In genomic region chr11:107011171-107011570, GRCm38 (mm10) we compare ENCODE assay signal across 11 mouse cellular contexts. TPM values are rescaled to one million over a fixed set of nuclear protein-coding genes. Genes with fewer than 3 reads are reported as not detected.
DNase-seq lines count a peak whose midpoint lies in the region; ATAC-seq and TF ChIP-seq lines count a peak whose summit lies in the region.
"Had no signal": no experiment of that assay in that cellular context is flagged by ENCODE, and none has a peak within 500 bp of the region (broad histone marks: within the 10 kb centered on the region; RNA-seq: fewer than 3 reads in every experiment).

No protein-coding gene starts in this region.

- H3K4me2 ChIP-seq in hindbrain, embryonic 14.5 days (replicated peaks) = peak overlapping the region; percentile 59; the same call in 1 of the 2 replicates
- no peak overlapping the region for H3K4me2 ChIP-seq in hindbrain, embryonic 11.5 days (replicated peaks; ENCODE audit: low read depth, low read length)

- H3K9ac ChIP-seq in hindbrain, embryonic 14.5 days = peak overlapping the region; percentile 75; the same call in 1 of the 2 replicates
- H3K9ac ChIP-seq in hindbrain, embryonic 11.5 days (ENCODE audit: low read depth, low read length) = no peak overlapping the region
- H3K9ac ChIP-seq in ES-Bruce4 (ENCODE audit: low read depth, poor library complexity, severe bottlenecking) = peak overlapping the region; percentile 87; the same call in 1 of the 2 replicates

- TF ChIP-seq EP300 in ES-Bruce4 (IDR thresholded peaks at IDR 0.05; ENCODE audit: insufficient read depth, low read depth, low read length) = no peak

- H3K4me1 ChIP-seq in hindbrain, embryonic 14.5 days (replicated peaks; ENCODE audit: control insufficient read depth, insufficient read depth, low read length) = peaks cover 6% of the 10 kb centered on the region
- H3K4me1 ChIP-seq in hindbrain, embryonic 11.5 days (replicated peaks; ENCODE audit: control insufficient read depth, insufficient read depth, low read length) = no peaks in the 10 kb centered on the region
- H3K4me1 ChIP-seq in E14TG2a.4 (replicated peaks; ENCODE audit: low read depth, low read length) (peaks cover 20% of the 10 kb centered on the region), ES-Bruce4 (ENCODE audit: control insufficient read depth, insufficient read depth, low read length) (no peaks in the 10 kb centered on the region)
- H3K4me1 ChIP-seq in limb, embryonic 10.5 days = peaks cover 16% of the 10 kb centered on the region

- DNase-seq in hindbrain, embryonic 14.5 days (ENCODE audit: low spot score) = no peak
- no peak for DNase-seq in hindbrain, embryonic 11.5 days (ENCODE audit: low spot score)
- DNase-seq in limb, embryonic 10.5 days (ENCODE audit: low spot score) = no peak
- DNase-seq in spleen, postnatal 4 days (ENCODE audit: low spot score in 2 of 2) = no peak
- DNase-seq in thymus, postnatal 0 days (ENCODE audit: low spot score) = no peak
- no peak for DNase-seq in spleen, postnatal 10 days (ENCODE audit: low spot score in 2 of 2)
- DNase-seq: cerebellum, postnatal 14 days had no signal

- H3K27me3 ChIP-seq in hindbrain, embryonic 14.5 days (ENCODE audit: control insufficient read depth, insufficient read depth, low read length) = no peaks in the 10 kb centered on the region
- no peaks in the 10 kb centered on the region for H3K27me3 ChIP-seq in hindbrain, embryonic 11.5 days (ENCODE audit: control insufficient read depth, insufficient read depth, low read length)
- H3K27me3 ChIP-seq in E14TG2a.4 (ENCODE audit: insufficient read depth, low read length) (peaks cover 12% of the 10 kb centered on the region), ES-Bruce4 (ENCODE audit: control insufficient read depth, insufficient read depth, low read length, poor library complexity, severe bottlenecking) (no peaks in the 10 kb centered on the region)
- no peaks in the 10 kb centered on the region for H3K27me3 ChIP-seq in limb, embryonic 10.5 days (ENCODE audit: low read depth, poor library complexity, severe bottlenecking)
- H3K27me3 ChIP-seq: limb, embryonic 15.5 days had no signal

- no peak overlapping the region for H3K4me3 ChIP-seq in hindbrain, embryonic 14.5 days (replicated peaks; ENCODE audit: low read length)
- no peak overlapping the region for H3K4me3 ChIP-seq in hindbrain, embryonic 11.5 days (ENCODE audit: low read depth, low read length)
- H3K4me3 ChIP-seq in E14TG2a.4 (replicated peaks; ENCODE audit: low read length) (peak overlapping the region; percentile 82), ES-Bruce4 (ENCODE audit: low read depth, low read length) (0 out of 2 replicates have a peak overlapping the region, but pooled peaks have one; percentile 14)
- H3K4me3 ChIP-seq in limb, embryonic 10.5 days = peak overlapping the region; percentile 62

- no peaks in the 10 kb centered on the region for H3K9me3 ChIP-seq in hindbrain, embryonic 14.5 days (ENCODE audit: control insufficient read depth, low read length)
- no peaks in the 10 kb centered on the region for H3K9me3 ChIP-seq in hindbrain, embryonic 11.5 days (ENCODE audit: control insufficient read depth, low read length)
- H3K9me3 ChIP-seq in E14TG2a.4 (ENCODE audit: low read length) = no peaks in the 10 kb centered on the region
- no peaks in the 10 kb centered on the region for H3K9me3 ChIP-seq in ES-Bruce4 (replicated peaks; ENCODE audit: control insufficient read depth, insufficient read depth, low read length, poor library complexity, severe bottlenecking)
- no peaks in the 10 kb centered on the region for H3K9me3 ChIP-seq in limb, embryonic 10.5 days (replicated peaks)
- H3K9me3 ChIP-seq: heart, embryonic 15.5 days; limb, embryonic 15.5 days had no signal

- TF ChIP-seq CTCF in E14TG2a.4 (conservative IDR thresholded peaks at IDR 0.05; ENCODE audit: low read length) (no peak), ES-Bruce4 (IDR thresholded peaks at IDR 0.05; ENCODE audit: low read depth, low read length) (no peak)

- H3K36me3 ChIP-seq in hindbrain, embryonic 14.5 days (replicated peaks; ENCODE audit: control insufficient read depth, insufficient read depth) = no peaks in the 10 kb centered on the region
- H3K36me3 ChIP-seq in hindbrain, embryonic 11.5 days (ENCODE audit: control insufficient read depth, insufficient read depth, low read length) = no peaks in the 10 kb centered on the region
- no peaks in the 10 kb centered on the region for H3K36me3 ChIP-seq in E14TG2a.4 (ENCODE audit: insufficient read depth, low read length)
- H3K36me3 ChIP-seq in ES-Bruce4 (ENCODE audit: control insufficient read depth, insufficient read depth, low read length, poor library complexity, severe bottlenecking) = no peaks in the 10 kb centered on the region
- H3K36me3 ChIP-seq in limb, embryonic 10.5 days = no peaks in the 10 kb centered on the region
- H3K36me3 ChIP-seq: heart, embryonic 15.5 days; limb, embryonic 15.5 days had no signal

- 79% methylated on average over 7 of the region's 7 CpGs for WGBS in hindbrain, embryonic 14.5 days
- WGBS in hindbrain, embryonic 11.5 days = 74% methylated on average over 7 of the region's 7 CpGs
- 72% methylated on average over 7 of the region's 7 CpGs for WGBS in limb, embryonic 10.5 days

- ATAC-seq in hindbrain, embryonic 14.5 days (ENCODE audit: low FRiP score) = no peak
- ATAC-seq in hindbrain, embryonic 11.5 days (ENCODE audit: low FRiP score) = no peak

- no peak overlapping the region for H3K27ac ChIP-seq in hindbrain, embryonic 14.5 days
- H3K27ac ChIP-seq in hindbrain, embryonic 11.5 days (ENCODE audit: low read depth, low read length) = no peak overlapping the region
- H3K27ac ChIP-seq in ES-Bruce4 (ENCODE audit: insufficient read depth, low read length) = no peak overlapping the region; the same call in 1 of the 2 replicates
- no peak overlapping the region for H3K27ac ChIP-seq in limb, embryonic 10.5 days

- no peak for TF ChIP-seq POLR2A in ES-Bruce4 (IDR thresholded peaks at IDR 0.05; ENCODE audit: insufficient read depth, low read length)

RNA-seq across cellular contexts. Expression of gene Kpna2, which starts 11.8 kb away (rescaled TPM):
- 150 and 177 TPM in 2 replicates for polyA plus RNA-seq in hindbrain, embryonic 14.5 days (2014; fragmentation: Nextera tagmentation; extraction: Ambion mirVana)
- 581 and 643 TPM in 2 replicates for polyA plus RNA-seq in hindbrain, embryonic 11.5 days (2014; fragmentation: Nextera tagmentation; extraction: Ambion mirVana)
- polyA plus RNA-seq in ES-Bruce4 (2011; ENCODE audit: insufficient read depth, insufficient read length, low read depth, missing spikeins) = 487 and 560 TPM in 2 replicates
- 635 and 653 TPM in 2 replicates for polyA plus RNA-seq in limb, embryonic 10.5 days (2016; fragmentation: Nextera tagmentation; extraction: Ambion mirVana)
- 427 and 439 TPM in 2 replicates for polyA plus RNA-seq in thymus, postnatal 0 days (2015; fragmentation: Nextera tagmentation; extraction: Ambion mirVana)

RNA-seq across cellular contexts. Expression of gene 1810010H24Rik, which starts 14.3 kb away (rescaled TPM):
- 7.1 and 7.8 TPM in 2 replicates for polyA plus RNA-seq in hindbrain, embryonic 14.5 days (2014; fragmentation: Nextera tagmentation; extraction: Ambion mirVana)
- 2.7 and 3.3 TPM in 2 replicates for polyA plus RNA-seq in hindbrain, embryonic 11.5 days (2014; fragmentation: Nextera tagmentation; extraction: Ambion mirVana)
- 1.4 and 3.0 TPM in 2 replicates for polyA plus RNA-seq in ES-Bruce4 (2011; ENCODE audit: insufficient read depth, insufficient read length, low read depth, missing spikeins)
- polyA plus RNA-seq in limb, embryonic 10.5 days (2016; fragmentation: Nextera tagmentation; extraction: Ambion mirVana) = 0.65 and 1.4 TPM in 2 replicates
- 2.2 and 2.8 TPM in 2 replicates for polyA plus RNA-seq in thymus, postnatal 0 days (2015; fragmentation: Nextera tagmentation; extraction: Ambion mirVana)

Comparison
In these comparisons a context has a peak if more than half of its experiments do, and no peak if none do; other contexts are left out.
1. H3K4me3 ChIP-seq: peak in E14TG2a.4 (single experiment), ES-Bruce4 (single experiment) and limb, embryonic 10.5 days (single experiment); none in hindbrain, embryonic 14.5 days (single experiment) and hindbrain, embryonic 11.5 days (single experiment).